Mouse (Mus musculus): ENCODE measurements at regions not wholly inside any gene's neighbourhood (a gene's known extent, or its start where the extent isn't known, plus 50 kb on each side); places are given as distances from the start of the nearest gene placed in this dataset.
A peak's percentile ranks its signal among the peaks of the same experiment; 100 is the strongest.
"Not testable (repeated sequence)": the region's sequence is repeated elsewhere in the genome, so short reads cannot be mapped to it uniquely, and the experiment has no call there.

DNA sequence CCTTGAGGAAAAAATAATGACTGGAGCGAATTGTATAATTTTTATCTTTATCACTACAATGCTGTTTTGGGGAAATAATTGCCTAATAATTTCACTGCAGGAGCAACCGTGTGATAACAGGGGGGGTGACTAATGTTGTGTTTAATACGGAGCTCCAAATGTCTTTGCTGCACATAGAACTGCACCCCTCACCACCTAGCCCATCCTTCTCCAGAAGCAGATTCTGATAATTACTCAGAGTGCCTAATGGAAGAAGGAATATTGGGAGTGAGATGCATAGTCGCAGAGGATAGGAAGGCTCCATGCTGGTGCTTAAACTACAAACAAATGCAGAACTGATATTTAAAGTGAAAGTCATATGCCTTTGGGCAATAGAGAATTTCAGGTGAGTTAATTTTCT is 486.1 kb upstream of the BB014433 start:
- peaks cover 6% of the 10 kb centered on the region; the same call in 1 of the 2 replicates for H3K4me1 ChIP-seq (ENCODE audit: control insufficient read depth, insufficient read depth, insufficient read length, low read length)
- H3K27ac ChIP-seq (replicated peaks; ENCODE audit: low read depth, low read length) = no peak overlapping the region
- no peak overlapping the region for H3K4me3 ChIP-seq (ENCODE audit: insufficient read depth, low read depth, low read length)

DNA sequence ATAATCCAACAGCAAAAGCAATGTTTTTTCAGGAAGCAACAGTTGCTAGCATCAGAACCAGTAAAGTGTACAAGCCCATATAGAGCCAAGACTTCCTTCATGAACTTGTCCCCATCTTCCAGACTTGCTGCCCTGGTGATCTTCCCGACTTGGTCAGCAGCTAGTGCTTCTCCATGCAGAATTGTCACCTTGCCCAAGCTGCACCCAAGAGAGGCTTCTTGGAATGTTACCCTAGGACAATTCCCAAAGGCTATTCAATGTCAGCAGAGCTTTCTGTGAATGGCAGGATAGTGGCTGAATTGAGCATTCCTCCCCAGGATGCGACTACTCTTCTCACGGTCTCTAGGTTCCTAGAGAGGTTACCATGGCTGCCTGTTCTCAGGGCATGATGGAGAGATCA is 479.6 kb upstream of the BB014433 start:
- peaks cover 6% of the 10 kb centered on the region; the same call in 1 of the 2 replicates for H3K4me1 ChIP-seq (ENCODE audit: control insufficient read depth, insufficient read depth, insufficient read length, low read length)
- H3K4me3 ChIP-seq (ENCODE audit: insufficient read depth, low read depth, low read length) = no peak overlapping the region
- H3K27ac ChIP-seq (replicated peaks; ENCODE audit: low read depth, low read length) = no peak overlapping the region

DNA sequence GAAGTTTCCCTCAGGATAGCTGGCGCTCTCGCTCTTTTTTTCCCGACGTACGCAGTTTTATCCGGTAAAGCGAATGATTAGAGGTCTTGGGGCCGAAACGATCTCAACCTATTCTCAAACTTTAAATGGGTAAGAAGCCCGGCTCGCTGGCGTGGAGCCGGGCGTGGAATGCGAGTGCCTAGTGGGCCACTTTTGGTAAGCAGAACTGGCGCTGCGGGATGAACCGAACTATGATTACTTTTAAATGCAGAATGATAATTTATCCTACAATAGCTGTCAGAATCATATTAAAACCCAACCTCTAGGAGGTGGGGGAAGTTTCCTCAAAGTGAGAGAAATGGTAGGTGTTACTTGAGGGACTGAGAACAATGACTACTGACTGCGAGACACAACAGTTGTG is 474.0 kb upstream of the BB014433 start:
- H3K27ac ChIP-seq (replicated peaks; ENCODE audit: low read depth, low read length); H3K4me1 ChIP-seq (ENCODE audit: control insufficient read depth, insufficient read depth, insufficient read length, low read length); H3K4me3 ChIP-seq (ENCODE audit: insufficient read depth, low read depth, low read length): not testable (repeated sequence)

GRCm38 (mm10) chr8:15500973-15501372 is 455.1 kb upstream of the BB014433 start:
- H3K4me3 ChIP-seq (ENCODE audit: insufficient read depth, low read depth, low read length) = no peak overlapping the region
- no peaks in the 10 kb centered on the region for H3K4me1 ChIP-seq (ENCODE audit: control insufficient read depth, insufficient read depth, insufficient read length, low read length)
- H3K27ac ChIP-seq (replicated peaks; ENCODE audit: low read depth, low read length) = no peak overlapping the region

GRCm38 (mm10) chr8:15497566-15497965 is 451.7 kb upstream of the BB014433 start:
- no peaks in the 10 kb centered on the region for H3K4me1 ChIP-seq (ENCODE audit: control insufficient read depth, insufficient read depth, insufficient read length, low read length)
- H3K4me3 ChIP-seq (ENCODE audit: insufficient read depth, low read depth, low read length) = no peak overlapping the region
- no peak overlapping the region for H3K27ac ChIP-seq (replicated peaks; ENCODE audit: low read depth, low read length)

DNA sequence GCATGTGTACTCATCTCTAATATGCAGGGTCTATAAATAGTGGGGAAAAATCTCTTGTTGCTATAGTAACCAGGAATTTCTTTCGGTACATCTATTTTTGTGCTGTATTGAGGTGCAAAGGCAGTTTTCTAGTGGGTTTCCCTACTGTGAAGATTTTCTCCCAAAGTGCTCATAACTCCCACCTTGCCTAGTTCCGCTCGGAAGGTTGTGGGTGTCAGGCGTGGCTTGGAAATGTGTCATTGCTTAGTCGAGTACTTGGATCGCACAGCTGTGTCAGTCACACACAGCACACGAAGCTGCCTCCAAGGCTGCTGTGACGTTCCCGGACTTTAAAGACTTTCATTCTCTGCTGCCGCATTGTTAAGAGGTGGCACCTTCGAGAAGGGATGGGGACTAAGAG is 450.4 kb upstream of the BB014433 start:
- Histone ChIP-seq H3K4me3 (ENCODE audit: insufficient read depth, low read depth, low read length) (no peak overlapping the region), H3K27ac (replicated peaks; ENCODE audit: low read depth, low read length) (no peak overlapping the region), H3K4me1 (ENCODE audit: control insufficient read depth, insufficient read depth, insufficient read length, low read length) (no peaks in the 10 kb centered on the region)

GRCm38 (mm10) chr8:15490774-15491173 is 444.9 kb upstream of the BB014433 start:
- no peak overlapping the region for H3K4me3 ChIP-seq (ENCODE audit: insufficient read depth, low read depth, low read length)
- no peak overlapping the region for H3K27ac ChIP-seq (replicated peaks; ENCODE audit: low read depth, low read length)
- H3K4me1 ChIP-seq (ENCODE audit: control insufficient read depth, insufficient read depth, insufficient read length, low read length) = no peaks in the 10 kb centered on the region

- H3K4me1 ChIP-seq (ENCODE audit: control insufficient read depth, insufficient read depth, insufficient read length, low read length) = no peaks in the 10 kb centered on the region
- H3K27ac ChIP-seq (replicated peaks; ENCODE audit: low read depth, low read length) = no peak overlapping the region
- H3K4me3 ChIP-seq (ENCODE audit: insufficient read depth, low read depth, low read length) = no peak overlapping the region
Observed at GRCm38 (mm10) chr8:15487579-15487978, 441.7 kb upstream of the BB014433 start.

DNA sequence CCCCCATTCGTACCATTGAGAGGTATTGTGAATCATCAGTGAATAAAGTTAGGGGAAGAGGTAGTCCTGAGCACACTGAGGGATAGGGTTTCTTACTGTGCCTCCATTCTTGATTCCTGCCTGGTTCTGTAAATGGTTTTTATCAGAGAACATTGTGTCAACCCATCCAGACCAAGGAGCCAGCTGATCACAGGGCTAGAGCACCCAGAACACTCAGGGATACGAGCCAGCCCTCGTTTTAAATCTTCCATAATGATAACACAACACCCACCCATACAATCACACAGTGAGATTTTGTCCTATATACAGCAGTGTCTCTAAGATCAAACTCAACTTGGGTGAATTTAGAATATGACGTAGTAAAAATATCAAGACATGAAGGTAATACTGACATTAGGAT is 424.7 kb upstream of the BB014433 start:
- Histone ChIP-seq H3K4me1 (ENCODE audit: control insufficient read depth, insufficient read depth, insufficient read length, low read length) (no peaks in the 10 kb centered on the region), H3K27ac (replicated peaks; ENCODE audit: low read depth, low read length) (no peak overlapping the region), H3K4me3 (ENCODE audit: insufficient read depth, low read depth, low read length) (no peak overlapping the region)

- Histone ChIP-seq H3K4me3 (ENCODE audit: insufficient read depth, low read depth, low read length) (no peak overlapping the region), H3K4me1 (ENCODE audit: control insufficient read depth, insufficient read depth, insufficient read length, low read length) (no peaks in the 10 kb centered on the region)
Observed at GRCm38 (mm10) chr8:15468540-15469476, 422.9 kb upstream of the BB014433 start.

GRCm38 (mm10) chr8:15438546-15438945 is 392.7 kb upstream of the BB014433 start:
- Histone ChIP-seq H3K27ac (replicated peaks; ENCODE audit: low read depth, low read length) (no peak overlapping the region), H3K4me1 (ENCODE audit: control insufficient read depth, insufficient read depth, insufficient read length, low read length) (no peaks in the 10 kb centered on the region), H3K4me3 (ENCODE audit: insufficient read depth, low read depth, low read length) (no peak overlapping the region)

More at GRCm38 (mm10) chr8:15468540-15469476, 422.9 kb upstream of the BB014433 start:
- H3K27ac ChIP-seq (replicated peaks; ENCODE audit: low read depth, low read length) = no peak overlapping the region

- Histone ChIP-seq H3K4me3 (ENCODE audit: insufficient read depth, low read depth, low read length) (no peak overlapping the region), H3K4me1 (ENCODE audit: control insufficient read depth, insufficient read depth, insufficient read length, low read length) (no peaks in the 10 kb centered on the region), H3K27ac (replicated peaks; ENCODE audit: low read depth, low read length) (peak overlapping the region; percentile 12; the same call in 1 of the 2 replicates)
Observed at GRCm38 (mm10) chr8:15394722-15395115, 348.8 kb upstream of the BB014433 start.

GRCm38 (mm10) chr8:15393936-15394721 is 348.3 kb upstream of the BB014433 start:
- Histone ChIP-seq H3K4me3 (ENCODE audit: insufficient read depth, low read depth, low read length) (no peak overlapping the region), H3K4me1 (ENCODE audit: control insufficient read depth, insufficient read depth, insufficient read length, low read length) (no peaks in the 10 kb centered on the region), H3K27ac (replicated peaks; ENCODE audit: low read depth, low read length) (no peak overlapping the region)

DNA sequence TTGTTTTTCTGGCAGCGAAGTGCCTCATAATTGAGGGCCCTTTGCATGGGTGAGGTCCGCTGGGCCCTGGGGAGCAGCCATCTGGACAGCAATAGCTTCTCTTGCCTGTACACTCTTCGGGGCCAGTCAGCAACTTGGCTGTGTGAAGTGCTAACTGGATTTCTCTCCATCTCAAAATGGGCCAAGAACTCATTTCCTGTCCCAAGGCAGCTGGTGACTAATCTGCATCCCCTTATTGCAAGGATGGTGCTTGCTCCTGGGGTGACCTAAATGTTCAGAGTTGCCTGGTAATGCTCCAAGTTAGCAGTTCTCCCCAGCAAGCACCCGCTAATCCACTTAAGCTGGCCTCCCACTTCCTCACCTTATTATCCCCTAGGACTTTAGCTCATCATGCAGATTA is 346.2 kb upstream of the BB014433 start:
- no peak overlapping the region for H3K4me3 ChIP-seq (ENCODE audit: insufficient read depth, low read depth, low read length)
- no peak overlapping the region for H3K27ac ChIP-seq (replicated peaks; ENCODE audit: low read depth, low read length)
- no peaks in the 10 kb centered on the region for H3K4me1 ChIP-seq (ENCODE audit: control insufficient read depth, insufficient read depth, insufficient read length, low read length)

GRCm38 (mm10) chr8:15388791-15389190 is 342.9 kb upstream of the BB014433 start:
- Histone ChIP-seq H3K4me3 (ENCODE audit: insufficient read depth, low read depth, low read length) (no peak overlapping the region), H3K4me1 (ENCODE audit: control insufficient read depth, insufficient read depth, insufficient read length, low read length) (no peaks in the 10 kb centered on the region), H3K27ac (replicated peaks; ENCODE audit: low read depth, low read length) (no peak overlapping the region)
